ENCODE assay signal across 21 mouse cellular contexts in genomic region chr13:41727803-41728202, GRCm38 (mm10).
A peak's percentile ranks its signal among the peaks of the same experiment; 100 is the strongest.
DNase-seq lines count a peak whose midpoint lies in the region; ATAC-seq lines count a peak whose summit lies in the region.
"Had no signal": no experiment of that assay in that cellular context is flagged by ENCODE, and none has a peak within 500 bp of the region (broad histone marks: within the 10 kb centered on the region; RNA-seq: fewer than 3 reads in every experiment).

No protein-coding gene starts in this region.

- intact Hi-C loops in heart, postnatal 25 days (cut with DNase I) = no loop called here

- ATAC-seq in granulocyte monocyte progenitor cell, adult 5-6 weeks (replicated peaks; ENCODE audit: poor library complexity, severe bottlenecking) = peak; percentile 78
- peak; percentile 63 for ATAC-seq in megakaryocyte progenitor cell, adult 5-6 weeks (replicated peaks; ENCODE audit: poor library complexity)
- ATAC-seq: activated CD4-positive, CD25-positive, alpha-beta regulatory T cell, adult 4 months; CD4-positive, CD25-positive, alpha-beta regulatory T cell, adult 4 months; forebrain, embryonic 14.5 days; forebrain, embryonic 16.5 days; Patski had no signal

- peak; percentile 17 for DNase-seq in heart, adult 11 months
- DNase-seq in heart, postnatal 25 days (ENCODE audit: low spot score) = no peak
- DNase-seq in adrenal gland, postnatal 4 days (ENCODE audit: low spot score in 2 of 2) = no peak
- DNase-seq: adrenal gland, adult 8-10 months; adrenal gland, postnatal 14 days; adrenal gland, postnatal 36 days; B cell, adult 2 months; cerebellum, adult 11 months; cerebellum, adult 18-20 months; cerebellum, adult 8-10 months; cerebellum, adult 9-11 months; cerebellum, postnatal 14 days; cerebellum, postnatal 36 days; embryo, embryonic 11 days had no signal
